Mouse (Mus musculus) 416B (cell line): ENCODE data around the gene Gh.
"Not testable (repeated sequence)": the region's sequence is repeated elsewhere in the genome, so short reads cannot be mapped to it uniquely, and the experiment has no call there.

Source experiments
- DNase-seq: peaks from one replicate; pipeline ENCODE4 v3.0.0; 2011; ENCODE audit warnings: low read depth

The Gh gene

GRCm38 (mm10) chr11:106301765-106302164 lies at the start of gene Gh:
Gene Gh, minus strand, starts transcription at chr11:106301865.
- DNase-seq = no peak

- DNase-seq = no peak
These were observed 49.6 kb upstream of the Gh start for GRCm38 (mm10) chr11:106351253-106351652.

- peak; percentile 78 for DNase-seq
These were observed 49.2 kb upstream of the Gh start for GRCm38 (mm10) chr11:106350853-106351252.

GRCm38 (mm10) chr11:106349772-106350171 lies 48.1 kb upstream of the Gh start:
- DNase-seq = no peak

- no peak for DNase-seq
These were observed 43.2 kb upstream of the Gh start for GRCm38 (mm10) chr11:106344910-106345309.

- DNase-seq = no peak
These were observed 39.4 kb upstream of the Gh start for GRCm38 (mm10) chr11:106340990-106341520.

GRCm38 (mm10) chr11:106339323-106339722 lies 37.7 kb upstream of the Gh start:
- not testable (repeated sequence) for DNase-seq

GRCm38 (mm10) chr11:106338870-106339269 lies 37.2 kb upstream of the Gh start:
- DNase-seq = no peak

- DNase-seq = no peak
These were observed 36.4 kb upstream of the Gh start for GRCm38 (mm10) chr11:106338029-106338428.

- DNase-seq = peak; percentile 45
These were observed 32.4 kb upstream of the Gh start for GRCm38 (mm10) chr11:106334066-106334465.

- DNase-seq = no peak
These were observed 30.8 kb upstream of the Gh start for GRCm38 (mm10) chr11:106332458-106332857.

- DNase-seq = peak; percentile 92
These were observed 28.0 kb upstream of the Gh start for GRCm38 (mm10) chr11:106329682-106330081.

- DNase-seq = peak; percentile 41
These were observed 27.5 kb upstream of the Gh start for GRCm38 (mm10) chr11:106329128-106329527.

- no peak for DNase-seq
These were observed 26.9 kb upstream of the Gh start for GRCm38 (mm10) chr11:106328521-106328920.

- DNase-seq = peak; percentile 24
These were observed 24.8 kb upstream of the Gh start for GRCm38 (mm10) chr11:106326475-106326874.

GRCm38 (mm10) chr11:106325566-106326206 lies 24.0 kb upstream of the Gh start:
- DNase-seq = peak; percentile 71

GRCm38 (mm10) chr11:106324858-106325257 lies 23.2 kb upstream of the Gh start:
- DNase-seq = no peak

GRCm38 (mm10) chr11:106318406-106319366 lies 17.0 kb upstream of the Gh start:
- peak; percentile 60 for DNase-seq

GRCm38 (mm10) chr11:106317801-106318200 lies 16.1 kb upstream of the Gh start:
- no peak for DNase-seq

- DNase-seq = no peak
These were observed 14.8 kb upstream of the Gh start for GRCm38 (mm10) chr11:106316416-106316815.

GRCm38 (mm10) chr11:106314333-106314812 lies 12.7 kb upstream of the Gh start, which contains the start of gene Cd79b:
Gene Cd79b, minus strand, starts transcription at chr11:106314762.
- DNase-seq = no peak

GRCm38 (mm10) chr11:106313533-106313932 lies 11.9 kb upstream of the Gh start:
- no peak for DNase-seq

GRCm38 (mm10) chr11:106310123-106310522 lies 8.5 kb upstream of the Gh start:
- no peak for DNase-seq
